Mouse (Mus musculus) intestine, embryonic 16.5 days (tissue): ENCODE measurements at regions not wholly inside any gene's neighbourhood (a gene's known extent, or its start where the extent isn't known, plus 50 kb on each side); places are given as distances from the start of the nearest gene placed in this dataset.
"Not testable (repeated sequence)": the region's sequence is repeated elsewhere in the genome, so short reads cannot be mapped to it uniquely, and the experiment has no call there.

Experiments
- ATAC-seq: fragments of 200-750 bp; cut with Nextera tagmentation; 2 replicates; pipeline ENCODE4 v1.8.0; 2017; ENCODE audit warnings: moderate TSS enrichment, moderate library complexity
- H3K27ac ChIP-seq: fragments of 300-500 bp; sonication (generic); 2 replicates; pipeline ENCODE4 v1.5.1; 2014; ENCODE audit warnings: mild to moderate bottlenecking, low read length
- H3K27me3 ChIP-seq: fragments of 300-500 bp; sonication (generic); replicated peaks from 2 replicates; pipeline ENCODE4 v1.6.1; 2014; ENCODE audit warnings: low read length, control low read depth, mixed read lengths; ENCODE audit not compliant: control insufficient read depth, insufficient read depth
- H3K36me3 ChIP-seq: fragments of 300-500 bp; sonication (generic); 2 replicates; pipeline ENCODE4 v1.6.1; 2014; ENCODE audit warnings: low read length, control low read depth; ENCODE audit not compliant: control insufficient read depth, insufficient read depth
- H3K4me1 ChIP-seq: fragments of 300-500 bp; sonication (generic); 2 replicates; pipeline ENCODE4 v1.6.1; 2014; ENCODE audit warnings: low read length, control low read depth, mixed read lengths; ENCODE audit not compliant: control insufficient read depth, insufficient read depth
- H3K4me2 ChIP-seq: fragments of 300-500 bp; sonication (generic); 2 replicates; pipeline ENCODE4 v1.6.1; 2014; ENCODE audit warnings: low read depth, low read length, control low read depth
- H3K4me3 ChIP-seq: fragments of 300-500 bp; sonication (generic); 2 replicates; pipeline ENCODE4 v1.5.1; 2014; ENCODE audit warnings: mild to moderate bottlenecking, low read length
- H3K9ac ChIP-seq: fragments of 300-500 bp; sonication (generic); 2 replicates; pipeline ENCODE4 v1.6.1; 2014; ENCODE audit warnings: low read depth, low read length
- H3K9me3 ChIP-seq: fragments of 300-500 bp; sonication (generic); 2 replicates; pipeline ENCODE4 v1.6.1; 2016; ENCODE audit warnings: low read length, control low read depth; ENCODE audit not compliant: control insufficient read depth
- WGBS: fragments of 180-500 bp; shearing (Covaris S2); extraction: QIAGEN DNeasy Blood & Tissue Kit; methylation state at CpG from one replicate; pipeline ENCODE4 v1.1.7; 2014; 5-methylcytosine and 5-hydroxymethylcytosine counted together

DNA sequence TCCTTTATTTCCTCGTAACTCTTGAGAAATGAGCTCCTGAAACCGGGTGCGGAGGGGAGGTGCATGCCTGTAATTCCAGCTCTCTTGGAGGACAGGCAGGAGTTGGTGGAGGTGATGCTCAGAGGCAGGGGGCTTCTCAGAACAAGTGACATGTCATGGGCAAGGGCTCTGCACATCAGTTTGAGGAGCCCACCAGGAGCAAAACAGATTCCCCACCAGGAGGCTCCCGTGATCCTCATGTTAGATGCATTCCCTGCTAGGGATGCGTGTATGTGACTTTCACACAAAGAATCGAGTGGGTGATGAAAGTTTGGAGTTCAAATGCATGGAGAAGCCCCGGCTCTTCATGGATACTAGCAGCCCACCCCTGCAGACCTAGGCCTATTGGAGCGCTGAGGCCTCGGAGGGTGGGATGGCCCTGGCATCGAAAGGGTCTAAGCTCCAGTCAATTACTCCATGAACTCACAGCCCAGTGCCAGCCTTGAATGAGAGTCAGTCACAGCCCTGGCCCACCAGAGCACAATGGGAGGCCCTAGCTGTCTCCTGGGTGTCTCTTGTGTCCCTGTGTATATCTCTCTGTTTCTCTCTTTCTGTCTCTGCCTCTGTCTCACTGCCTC lies 150.1 kb upstream of the A430005L14Rik start:
- H3K36me3 ChIP-seq, result no peaks in the 10 kb centered on the region
- H3K27ac ChIP-seq, result no peak overlapping the region
- no peak for ATAC-seq
- no peaks in the 10 kb centered on the region for H3K9me3 ChIP-seq
- H3K4me1 ChIP-seq, result 0 out of 2 replicates have a peak, but pooled peaks cover 4% of the 10 kb centered on the region
- 0 out of 2 replicates have a peak, but pooled peaks cover 4% of the 10 kb centered on the region for H3K27me3 ChIP-seq
- H3K9ac ChIP-seq, result 0 out of 2 replicates have a peak overlapping the region, but pooled peaks have one; percentile 1
- no peak overlapping the region; the same call in 1 of the 2 replicates for H3K4me2 ChIP-seq
- 36% methylated on average over 10 of the region's 10 CpGs for WGBS
- no peak overlapping the region for H3K4me3 ChIP-seq

DNA sequence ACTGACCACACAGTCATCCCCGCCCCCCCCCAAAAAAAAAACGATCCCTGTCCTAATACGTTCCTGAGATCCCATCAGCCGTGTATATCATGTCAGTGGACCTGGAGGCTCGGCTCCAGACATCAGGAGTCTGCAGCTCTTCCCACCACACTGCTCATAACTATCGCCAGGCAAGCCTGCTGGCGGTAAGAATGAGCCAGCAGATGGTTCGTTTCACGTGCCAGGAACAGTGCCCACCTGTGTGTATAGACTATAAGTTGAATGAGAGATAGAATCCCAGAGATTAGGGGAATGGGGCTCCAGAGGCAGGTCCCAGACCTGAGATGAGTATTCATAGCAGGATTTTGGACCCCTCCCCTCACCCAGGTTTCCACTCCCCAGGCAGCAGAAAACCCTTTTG lies 144.2 kb upstream of the A430005L14Rik start:
- no peak overlapping the region for H3K4me2 ChIP-seq
- H3K9ac ChIP-seq, result no peak overlapping the region
- no peaks in the 10 kb centered on the region for H3K9me3 ChIP-seq
- WGBS, result 85% methylated on average over 9 of the region's 9 CpGs
- ATAC-seq, result no peak
- no peak overlapping the region for H3K4me3 ChIP-seq
- no peaks in the 10 kb centered on the region for H3K4me1 ChIP-seq
- no peak overlapping the region for H3K27ac ChIP-seq
- H3K27me3 ChIP-seq, result no peaks in the 10 kb centered on the region
- H3K36me3 ChIP-seq, result no peaks in the 10 kb centered on the region

DNA sequence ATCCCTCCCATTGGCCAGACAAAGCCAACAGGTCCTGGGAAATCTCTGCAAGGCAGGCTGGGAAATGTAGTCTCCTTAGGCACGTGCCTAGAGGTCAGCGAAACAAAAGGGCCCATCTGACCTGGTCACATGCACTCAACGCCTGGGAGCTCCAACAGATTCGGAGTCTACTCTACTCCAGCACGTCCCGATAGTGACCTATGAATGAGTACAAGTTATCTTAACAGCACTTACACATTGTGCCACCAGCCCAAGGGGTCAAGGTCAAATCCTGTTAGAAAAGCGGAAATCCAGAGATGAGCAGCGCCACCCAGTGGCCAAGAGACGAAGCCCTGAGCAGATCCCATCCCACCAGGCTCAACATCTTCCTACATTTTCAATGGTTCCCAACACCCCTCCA lies 129.1 kb upstream of the A430005L14Rik start:
- Histone ChIP-seq H3K36me3 (no peaks in the 10 kb centered on the region), H3K4me2 (no peak overlapping the region), H3K27ac (no peak overlapping the region), H3K9ac (no peak overlapping the region), H3K4me1 (no peaks in the 10 kb centered on the region), H3K27me3 (no peaks in the 10 kb centered on the region), H3K9me3 (no peaks in the 10 kb centered on the region), H3K4me3 (no peak overlapping the region)
- 47% methylated on average over 9 of the region's 9 CpGs for WGBS
- no peak for ATAC-seq

DNA sequence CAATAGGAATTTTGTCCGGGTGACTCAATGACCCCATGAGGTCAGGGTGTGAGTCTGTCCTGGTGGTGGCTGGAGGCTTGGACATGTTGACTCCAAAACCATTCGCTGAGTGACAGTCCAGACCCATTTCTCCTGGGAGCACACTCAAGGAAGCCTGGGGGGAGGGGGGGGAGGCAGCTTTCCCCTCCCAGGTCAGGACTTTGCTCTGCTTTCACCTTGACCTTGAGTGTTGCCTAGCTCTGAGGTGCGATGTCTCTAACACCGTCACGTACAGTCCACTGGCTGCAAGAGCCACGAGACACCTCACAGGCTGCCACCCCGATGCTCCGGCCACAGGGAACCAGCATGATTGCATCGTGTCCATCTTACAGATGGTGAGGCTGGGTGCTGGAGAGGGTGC lies 127.3 kb upstream of the A430005L14Rik start:
- WGBS, result 85% methylated on average over 9 of the region's 9 CpGs
- H3K9ac ChIP-seq, result no peak overlapping the region
- no peak overlapping the region for H3K4me3 ChIP-seq
- no peaks in the 10 kb centered on the region for H3K4me1 ChIP-seq
- no peaks in the 10 kb centered on the region for H3K27me3 ChIP-seq
- H3K36me3 ChIP-seq, result no peaks in the 10 kb centered on the region
- no peak for ATAC-seq
- no peaks in the 10 kb centered on the region for H3K9me3 ChIP-seq
- H3K27ac ChIP-seq, result no peak overlapping the region
- H3K4me2 ChIP-seq, result no peak overlapping the region

DNA sequence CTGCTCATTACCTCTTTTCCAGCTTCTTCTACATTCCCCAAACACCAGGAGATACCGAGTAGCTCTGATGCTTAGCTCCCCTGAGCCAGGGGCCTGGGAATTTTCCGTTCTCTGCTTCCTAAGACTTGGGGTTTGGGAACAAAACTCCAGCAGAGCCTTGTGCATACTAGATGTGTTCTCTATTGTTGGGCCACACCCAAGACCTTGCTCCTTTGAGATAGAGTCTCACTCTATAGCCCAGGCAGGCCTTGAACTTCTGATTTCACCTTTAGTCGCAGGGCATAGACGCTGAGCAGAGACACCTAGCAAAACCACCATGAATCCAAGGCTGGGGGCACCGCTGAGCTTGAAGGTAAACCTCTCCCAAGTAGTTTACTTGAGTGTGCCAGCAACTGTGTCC lies 126.5 kb upstream of the A430005L14Rik start:
- Histone ChIP-seq H3K36me3 (no peaks in the 10 kb centered on the region), H3K27ac (no peak overlapping the region), H3K4me1 (no peaks in the 10 kb centered on the region), H3K9ac (no peak overlapping the region), H3K27me3 (no peaks in the 10 kb centered on the region), H3K4me3 (no peak overlapping the region), H3K9me3 (no peaks in the 10 kb centered on the region), H3K4me2 (no peak overlapping the region)
- 88% methylated on average over 5 of the region's 5 CpGs for WGBS
- ATAC-seq, result no peak

DNA sequence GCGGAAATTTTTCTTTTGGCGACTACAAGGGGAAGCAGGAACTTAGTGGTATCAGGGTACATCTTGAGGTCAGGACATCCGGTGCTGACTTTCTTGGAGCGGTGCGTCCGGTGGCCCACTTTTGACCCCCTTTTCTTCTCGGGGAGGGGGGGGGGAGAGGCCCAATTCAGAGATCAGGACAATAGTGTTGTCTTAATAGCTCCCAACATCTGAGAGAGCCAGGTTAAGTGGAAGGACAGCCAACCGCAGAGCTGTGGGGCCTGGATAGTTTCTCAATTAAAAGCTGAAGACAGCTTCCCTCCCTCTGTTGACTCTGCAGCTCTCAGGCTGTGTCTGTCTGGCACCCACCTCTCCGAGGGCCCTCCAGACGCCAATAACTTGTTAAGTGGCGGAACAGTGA lies 125.8 kb upstream of the A430005L14Rik start:
- H3K4me3 ChIP-seq, H3K4me2 ChIP-seq, H3K36me3 ChIP-seq, H3K27ac ChIP-seq, H3K9ac ChIP-seq, ATAC-seq, H3K27me3 ChIP-seq, H3K9me3 ChIP-seq, H3K4me1 ChIP-seq: not testable (repeated sequence)
- WGBS, result 83% methylated on average over 10 of the region's 11 CpGs

DNA sequence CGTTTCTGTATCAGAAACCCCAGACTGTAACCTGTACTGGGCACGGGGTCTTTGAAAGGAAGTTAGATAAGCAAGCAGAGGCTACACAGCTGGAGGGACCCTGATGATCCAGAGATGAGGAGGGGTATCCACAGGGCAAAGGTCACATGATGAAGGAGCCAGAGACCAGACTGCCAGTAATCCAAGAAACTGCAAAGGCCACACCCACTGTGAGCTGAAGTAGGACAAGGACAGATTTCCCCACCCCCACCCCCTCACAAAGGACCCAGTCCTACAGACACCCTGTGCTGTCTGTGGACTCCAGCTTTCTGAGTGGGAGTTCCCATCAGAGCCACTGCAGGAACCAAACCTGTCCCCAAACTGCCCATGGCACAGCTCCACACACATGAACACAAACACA lies 124.9 kb upstream of the A430005L14Rik start:
- no peaks in the 10 kb centered on the region for H3K36me3 ChIP-seq
- WGBS, result 70% methylated on average over 2 of the region's 2 CpGs
- no peak overlapping the region for H3K4me3 ChIP-seq
- ATAC-seq, result no peak
- H3K9ac ChIP-seq, result no peak overlapping the region
- no peak overlapping the region for H3K27ac ChIP-seq
- no peaks in the 10 kb centered on the region for H3K4me1 ChIP-seq
- H3K4me2 ChIP-seq, result no peak overlapping the region
- H3K9me3 ChIP-seq, result no peaks in the 10 kb centered on the region
- no peaks in the 10 kb centered on the region for H3K27me3 ChIP-seq

DNA sequence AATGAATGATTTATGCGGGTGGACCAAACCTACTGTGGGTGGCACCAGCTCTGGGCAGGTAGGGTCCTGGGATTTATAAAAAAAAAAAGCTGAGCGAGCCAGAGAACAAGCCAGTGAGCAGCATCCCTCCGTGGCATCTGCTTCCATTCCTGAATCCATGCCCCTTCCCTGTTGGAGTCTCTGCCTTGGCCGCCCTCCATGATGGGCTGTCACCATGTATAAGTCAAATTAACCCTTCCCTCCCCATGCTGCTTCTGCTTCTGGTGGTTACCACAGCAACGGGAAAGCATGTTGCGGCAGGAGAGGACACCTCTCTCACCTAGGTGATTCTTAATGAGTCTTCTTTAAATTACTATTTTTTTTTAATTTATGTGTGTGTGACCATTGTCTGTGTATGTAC lies 112.3 kb upstream of the A430005L14Rik start:
- H3K4me2 ChIP-seq, result no peak overlapping the region
- H3K4me1 ChIP-seq, result no peaks in the 10 kb centered on the region
- no peaks in the 10 kb centered on the region for H3K27me3 ChIP-seq
- H3K27ac ChIP-seq, result no peak overlapping the region
- no peak overlapping the region for H3K9ac ChIP-seq
- no peak overlapping the region for H3K4me3 ChIP-seq
- WGBS, result 75% methylated on average over 6 of the region's 6 CpGs
- no peaks in the 10 kb centered on the region for H3K36me3 ChIP-seq
- no peak for ATAC-seq
- no peaks in the 10 kb centered on the region for H3K9me3 ChIP-seq

DNA sequence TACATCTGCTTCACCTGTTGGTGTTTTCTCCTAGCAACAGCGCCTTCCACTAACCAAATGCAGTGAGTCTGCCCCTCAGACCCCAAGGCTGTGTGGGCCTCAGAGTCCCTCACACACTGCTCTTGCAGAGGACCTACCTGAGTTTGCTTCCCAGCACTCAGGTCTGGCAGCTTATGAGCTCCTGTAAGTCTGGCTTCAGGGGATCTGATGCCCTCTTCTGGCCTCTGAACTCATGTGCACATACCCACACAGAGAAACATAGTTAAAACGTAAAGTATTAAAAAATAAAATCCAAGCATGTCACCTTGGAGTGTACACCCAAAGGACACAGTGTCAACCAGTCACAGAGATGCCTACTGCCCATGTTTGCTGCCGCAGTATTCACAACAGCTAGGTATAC lies 108.8 kb upstream of the A430005L14Rik start:
- Histone ChIP-seq H3K27ac (no peak overlapping the region), H3K9me3 (no peaks in the 10 kb centered on the region), H3K27me3 (no peaks in the 10 kb centered on the region), H3K4me3 (no peak overlapping the region), H3K9ac (no peak overlapping the region), H3K36me3 (no peaks in the 10 kb centered on the region), H3K4me2 (no peak overlapping the region), H3K4me1 (no peaks in the 10 kb centered on the region)
- 66% methylated on average over 3 of the region's 3 CpGs for WGBS
- no peak for ATAC-seq

DNA sequence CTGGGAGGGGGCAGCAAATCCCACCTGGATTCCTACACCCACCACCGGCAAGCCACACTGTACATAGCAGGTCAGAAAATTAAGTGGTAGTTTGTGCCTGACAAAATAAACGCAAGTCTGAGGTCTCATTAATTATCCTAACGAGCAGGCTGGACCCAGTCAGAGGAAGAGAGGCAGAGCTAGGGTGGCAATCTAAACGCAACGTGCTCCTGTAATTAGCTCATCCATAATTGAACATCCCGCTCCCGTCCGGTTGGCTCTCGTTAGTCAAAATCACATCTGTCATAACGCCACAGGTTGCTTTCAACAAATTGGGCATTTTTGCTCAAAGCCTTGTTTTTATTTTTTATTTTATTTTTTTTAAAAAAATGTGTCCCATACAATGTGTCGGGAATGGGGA lies 106.9 kb upstream of the A430005L14Rik start:
- WGBS, result 61% methylated on average over 11 of the region's 11 CpGs
- Histone ChIP-seq H3K36me3 (no peaks in the 10 kb centered on the region), H3K9ac (no peak overlapping the region), H3K9me3 (no peaks in the 10 kb centered on the region), H3K4me1 (no peaks in the 10 kb centered on the region), H3K4me3 (no peak overlapping the region), H3K4me2 (no peak overlapping the region), H3K27me3 (no peaks in the 10 kb centered on the region), H3K27ac (no peak overlapping the region)
- ATAC-seq, result no peak
